Mouse (Mus musculus): Measurements from ENCODE around the gene Tas2r140. TPM values are rescaled to one million over a fixed set of nuclear protein-coding genes. Genes with fewer than 3 reads are reported as not detected.
A peak's percentile ranks its signal among the peaks of the same experiment; 100 is the strongest.

Tas2r140 gene
- polyA plus RNA-seq (2015; fragmentation: Nextera tagmentation; extraction: Ambion mirVana): not detected in 2 replicates

GRCm38 (mm10) chr6:133055716-133056115 lies at the start of gene Tas2r140:
Tas2r140 (minus strand) TSS chr6:133055816.
- no peaks in the 10 kb centered on the region for H3K36me3 ChIP-seq
- no peak for ATAC-seq (replicated peaks; ENCODE audit: low FRiP score)
- H3K27me3 ChIP-seq: no peaks in the 10 kb centered on the region
- H3K27ac ChIP-seq: no peak within 1 kb of the TSS
- H3K4me1 ChIP-seq: no peaks in the 10 kb centered on the region
- no peak within 1 kb of the TSS for H3K4me3 ChIP-seq (replicated peaks)
- no peaks in the 10 kb centered on the region for H3K9me3 ChIP-seq (replicated peaks)
- H3K9ac ChIP-seq: no peak within 1 kb of the TSS
- H3K4me2 ChIP-seq: no peak within 1 kb of the TSS

GRCm38 (mm10) chr6:133104609-133104921 lies 48.9 kb upstream of the Tas2r140 start, which contains the start of gene Smim10l1:
Smim10l1 (plus strand) TSS chr6:133104909.
- Histone ChIP-seq H3K27me3 (no peaks in the 10 kb centered on the region), H3K27ac (peak within 1 kb of the TSS; percentile 97), H3K4me2 (peak within 1 kb of the TSS; percentile 73), H3K36me3 (peaks cover 10% of the 10 kb centered on the region), H3K9ac (peak within 1 kb of the TSS; percentile 92), H3K9me3 (replicated peaks) (no peaks in the 10 kb centered on the region), H3K4me3 (replicated peaks) (peak within 1 kb of the TSS; percentile 85), H3K4me1 (no peaks in the 10 kb centered on the region)
- ATAC-seq (replicated peaks; ENCODE audit: low FRiP score): no peak

GRCm38 (mm10) chr6:133102430-133102829 lies 46.8 kb upstream of the Tas2r140 start:
- no peak overlapping the region for H3K9ac ChIP-seq
- no peaks in the 10 kb centered on the region for H3K4me1 ChIP-seq
- no peaks in the 10 kb centered on the region for H3K9me3 ChIP-seq (replicated peaks)
- H3K36me3 ChIP-seq: no peaks in the 10 kb centered on the region
- H3K4me3 ChIP-seq (replicated peaks): no peak overlapping the region
- ATAC-seq (replicated peaks; ENCODE audit: low FRiP score): no peak
- no peaks in the 10 kb centered on the region for H3K27me3 ChIP-seq
- no peak overlapping the region for H3K4me2 ChIP-seq
- H3K27ac ChIP-seq: no peak overlapping the region
- 54% methylated on average over 1 of the region's 1 CpGs for WGBS

GRCm38 (mm10) chr6:133092226-133092625 lies 36.6 kb upstream of the Tas2r140 start:
- H3K36me3 ChIP-seq: no peaks in the 10 kb centered on the region
- ATAC-seq (replicated peaks; ENCODE audit: low FRiP score): no peak
- no peaks in the 10 kb centered on the region for H3K4me1 ChIP-seq
- H3K27me3 ChIP-seq: no peaks in the 10 kb centered on the region
- no peak overlapping the region for H3K4me3 ChIP-seq (replicated peaks)
- H3K9ac ChIP-seq: no peak overlapping the region
- WGBS: 88% methylated on average over 8 of the region's 8 CpGs
- no peak overlapping the region for H3K27ac ChIP-seq
- no peak overlapping the region for H3K4me2 ChIP-seq
- no peaks in the 10 kb centered on the region for H3K9me3 ChIP-seq (replicated peaks)

GRCm38 (mm10) chr6:133037001-133037400 lies 18.6 kb downstream of the Tas2r140 start, which contains the start of gene Tas2r103:
Tas2r103 (minus strand) TSS chr6:133037101.
- H3K27me3 ChIP-seq: no peaks in the 10 kb centered on the region
- H3K4me3 ChIP-seq (replicated peaks): no peak within 1 kb of the TSS
- ATAC-seq (replicated peaks; ENCODE audit: low FRiP score): no peak
- no peaks in the 10 kb centered on the region for H3K36me3 ChIP-seq
- H3K27ac ChIP-seq: no peak within 1 kb of the TSS
- H3K4me1 ChIP-seq: no peaks in the 10 kb centered on the region
- 87% methylated on average over 2 of the region's 2 CpGs for WGBS
- H3K4me2 ChIP-seq: no peak within 1 kb of the TSS
- H3K9ac ChIP-seq: no peak within 1 kb of the TSS
- no peaks in the 10 kb centered on the region for H3K9me3 ChIP-seq (replicated peaks)

Other genes with a start within 250 kb of the Tas2r140 start
- not detected in 2 replicates for gene Tas2r123, start 208.7 kb downstream of the Tas2r140 start, polyA plus RNA-seq (2015; fragmentation: Nextera tagmentation; extraction: Ambion mirVana)
- not detected in 2 replicates for gene Tas2r116, start 200.4 kb downstream of the Tas2r140 start, polyA plus RNA-seq (2015; fragmentation: Nextera tagmentation; extraction: Ambion mirVana)
- gene Tas2r110, start 187.8 kb downstream of the Tas2r140 start, polyA plus RNA-seq (2015; fragmentation: Nextera tagmentation; extraction: Ambion mirVana): not detected in 2 replicates
- not detected in 2 replicates for gene Tas2r113, start 162.8 kb downstream of the Tas2r140 start, polyA plus RNA-seq (2015; fragmentation: Nextera tagmentation; extraction: Ambion mirVana)
- gene Tas2r125, start 146.2 kb downstream of the Tas2r140 start, polyA plus RNA-seq (2015; fragmentation: Nextera tagmentation; extraction: Ambion mirVana): not detected in 2 replicates
- gene Tas2r129, start 104.7 kb downstream of the Tas2r140 start, polyA plus RNA-seq (2015; fragmentation: Nextera tagmentation; extraction: Ambion mirVana): not detected in 2 replicates
- not detected in 2 replicates for gene Tas2r131, start 97.9 kb downstream of the Tas2r140 start, polyA plus RNA-seq (2015; fragmentation: Nextera tagmentation; extraction: Ambion mirVana)
- gene Tas2r109, start 74.9 kb downstream of the Tas2r140 start, polyA plus RNA-seq (2015; fragmentation: Nextera tagmentation; extraction: Ambion mirVana): not detected in 2 replicates
- not detected in 2 replicates for gene Tas2r103, start 18.7 kb downstream of the Tas2r140 start, polyA plus RNA-seq (2015; fragmentation: Nextera tagmentation; extraction: Ambion mirVana)
- gene Smim10l1, start 49.1 kb upstream of the Tas2r140 start, polyA plus RNA-seq (2015; fragmentation: Nextera tagmentation; extraction: Ambion mirVana): 85.2 and 93.2 TPM in 2 replicates
- not detected in 2 replicates for gene 5530400C23Rik, start 236.4 kb upstream of the Tas2r140 start, polyA plus RNA-seq (2015; fragmentation: Nextera tagmentation; extraction: Ambion mirVana)